Mouse (Mus musculus) forebrain, embryonic 14.5 days (tissue): ENCODE measurements around the gene Inpp5a. TPM values are rescaled to one million over a fixed set of nuclear protein-coding genes. Genes with fewer than 3 reads are reported as not detected.
A peak's percentile ranks its signal among the peaks of the same experiment; 100 is the strongest.

Source experiments
- ATAC-seq: fragments of 200-750 bp; cut with Nextera tagmentation; 2 replicates; pipeline ENCODE4 v1.8.0; 2017; ENCODE audit warnings: mild to moderate bottlenecking, moderate library complexity
- DNase-seq: peaks from one replicate; pipeline ENCODE4 v3.0.0-alpha.2; 2015; ENCODE audit warnings: low spot score
- H3K27ac ChIP-seq: fragments of 300-500 bp; sonication (generic); 2 replicates; pipeline ENCODE4 v1.5.1; 2014; ENCODE audit warnings: low read depth, mild to moderate bottlenecking, control low read depth, low read length, moderate library complexity
- H3K27me3 ChIP-seq: fragments of 300-500 bp; sonication (generic); replicated peaks from 2 replicates; pipeline ENCODE4 v1.6.1; 2014; ENCODE audit warnings: low read length, control low read depth, mixed read lengths; ENCODE audit not compliant: control insufficient read depth, insufficient read depth
- H3K36me3 ChIP-seq: fragments of 300-500 bp; sonication (generic); 2 replicates; pipeline ENCODE4 v1.6.1; 2014; ENCODE audit warnings: low read length, control low read depth; ENCODE audit not compliant: control insufficient read depth, insufficient read depth
- H3K4me1 ChIP-seq: fragments of 300-500 bp; sonication (generic); 2 replicates; pipeline ENCODE4 v1.6.1; 2014; ENCODE audit warnings: antibody characterized with exemption, low read length, control low read depth; ENCODE audit not compliant: control insufficient read depth, insufficient read depth
- H3K4me2 ChIP-seq: fragments of 300-500 bp; sonication (generic); 2 replicates; pipeline ENCODE4 v1.6.1; 2014; ENCODE audit warnings: mild to moderate bottlenecking, control low read depth, low read length
- H3K4me3 ChIP-seq: fragments of 300-500 bp; sonication (generic); 2 replicates; pipeline ENCODE4 v1.5.1; 2014; ENCODE audit warnings: low read depth, low read length, control low read depth
- H3K9ac ChIP-seq: fragments of 300-500 bp; sonication (generic); 2 replicates; pipeline ENCODE4 v1.6.1; 2014; ENCODE audit warnings: mild to moderate bottlenecking, low read length, control low read depth, moderate library complexity
- H3K9me3 ChIP-seq: fragments of 300-500 bp; sonication (generic); replicated peaks from 2 replicates; pipeline ENCODE4 v1.6.1; 2016; ENCODE audit warnings: low read length, control low read depth, mixed read lengths; ENCODE audit not compliant: control insufficient read depth
- WGBS: fragments of 180-500 bp; shearing (Covaris S2); extraction: QIAGEN DNeasy Blood & Tissue Kit; methylation state at CpG from one replicate; pipeline ENCODE4 v1.1.7; 2014; 5-methylcytosine and 5-hydroxymethylcytosine counted together
- polyA plus RNA-seq: library from polyadenylated mRNA; unstranded; fragments of >200 nt; fragmentation: Nextera tagmentation; extraction: Ambion mirVana; gene quantifications from 2 replicates; pipeline ENCODE4 v1.2.1, GENCODE M21; 2014

Gene Inpp5a
- polyA plus RNA-seq, 1 experiment from 2014 or later, result 13.0 TPM

- Histone ChIP-seq H3K27ac (no peak overlapping the region), H3K27me3 (no peaks in the 10 kb centered on the region), H3K36me3 (no peaks in the 10 kb centered on the region), H3K4me1 (peaks cover 3% of the 10 kb centered on the region; the same call in 1 of the 2 replicates), H3K9me3 (no peaks in the 10 kb centered on the region), H3K4me3 (no peak overlapping the region), H3K4me2 (no peak overlapping the region), H3K9ac (no peak overlapping the region)
- ATAC-seq, result no peak
- DNase-seq, result no peak
- WGBS, result 81% methylated on average over 6 of the region's 6 CpGs
Observed at GRCm38 (mm10) chr7:139439922-139440895, 51.3 kb downstream of the Inpp5a start.

GRCm38 (mm10) chr7:139441022-139441421 lies 52.1 kb downstream of the Inpp5a start:
- no peak overlapping the region for H3K27ac ChIP-seq
- WGBS, result 29% methylated on average over 5 of the region's 5 CpGs

GRCm38 (mm10) chr7:139441761-139442211 lies 52.9 kb downstream of the Inpp5a start:
- DNase-seq, result no peak
- H3K9me3 ChIP-seq, result no peaks in the 10 kb centered on the region
- no peak overlapping the region for H3K27ac ChIP-seq
- H3K36me3 ChIP-seq, result no peaks in the 10 kb centered on the region
- H3K4me3 ChIP-seq, result no peak overlapping the region
- WGBS, result 86% methylated on average over 10 of the region's 10 CpGs
- peaks cover 3% of the 10 kb centered on the region; the same call in 1 of the 2 replicates for H3K4me1 ChIP-seq
- no peaks in the 10 kb centered on the region for H3K27me3 ChIP-seq
- H3K4me2 ChIP-seq, result no peak overlapping the region
- no peak for ATAC-seq
- H3K9ac ChIP-seq, result no peak overlapping the region

More at GRCm38 (mm10) chr7:139441022-139441421, 52.1 kb downstream of the Inpp5a start:
- Histone ChIP-seq H3K27me3 (no peaks in the 10 kb centered on the region), H3K4me1 (peaks cover 3% of the 10 kb centered on the region; the same call in 1 of the 2 replicates), H3K9ac (no peak overlapping the region), H3K9me3 (no peaks in the 10 kb centered on the region), H3K4me3 (no peak overlapping the region), H3K36me3 (no peaks in the 10 kb centered on the region), H3K4me2 (no peak overlapping the region)
- no peak for ATAC-seq
- DNase-seq, result peak; percentile 20

- H3K4me1 ChIP-seq, result peaks cover 3% of the 10 kb centered on the region; the same call in 1 of the 2 replicates
- no peak for DNase-seq
- H3K4me3 ChIP-seq, result no peak overlapping the region
- no peaks in the 10 kb centered on the region for H3K27me3 ChIP-seq
- no peak overlapping the region for H3K4me2 ChIP-seq
- no peak for ATAC-seq
- H3K9me3 ChIP-seq, result no peaks in the 10 kb centered on the region
- no peak overlapping the region for H3K9ac ChIP-seq
- no peak overlapping the region for H3K27ac ChIP-seq
- H3K36me3 ChIP-seq, result no peaks in the 10 kb centered on the region
- 80% methylated on average over 8 of the region's 8 CpGs for WGBS
Observed at GRCm38 (mm10) chr7:139445621-139446020, 56.7 kb downstream of the Inpp5a start.

GRCm38 (mm10) chr7:139447381-139447780 lies 58.5 kb downstream of the Inpp5a start:
- no peak for ATAC-seq

GRCm38 (mm10) chr7:139450186-139450998 lies 61.5 kb downstream of the Inpp5a start:
- DNase-seq (no peak), ATAC-seq (no peak)
- 87% methylated on average over 16 of the region's 16 CpGs for WGBS
- no peak overlapping the region for H3K4me2 ChIP-seq
- no peak overlapping the region for H3K4me3 ChIP-seq
- no peaks in the 10 kb centered on the region for H3K9me3 ChIP-seq
- no peaks in the 10 kb centered on the region for H3K36me3 ChIP-seq
- H3K27ac ChIP-seq, result no peak overlapping the region
- H3K9ac ChIP-seq, result no peak overlapping the region
- no peaks in the 10 kb centered on the region for H3K27me3 ChIP-seq
- H3K4me1 ChIP-seq, result no peaks in the 10 kb centered on the region

More at GRCm38 (mm10) chr7:139447381-139447780, 58.5 kb downstream of the Inpp5a start:
- H3K4me1 ChIP-seq, result no peaks in the 10 kb centered on the region
- no peaks in the 10 kb centered on the region for H3K27me3 ChIP-seq
- 81% methylated on average over 3 of the region's 3 CpGs for WGBS
- H3K4me3 ChIP-seq, result no peak overlapping the region
- no peaks in the 10 kb centered on the region for H3K36me3 ChIP-seq
- H3K4me2 ChIP-seq, result no peak overlapping the region
- no peak for DNase-seq
- no peaks in the 10 kb centered on the region for H3K9me3 ChIP-seq
- H3K9ac ChIP-seq, result no peak overlapping the region
- H3K27ac ChIP-seq, result no peak overlapping the region

- H3K9me3 ChIP-seq, result no peaks in the 10 kb centered on the region
- no peak overlapping the region for H3K9ac ChIP-seq
- H3K4me2 ChIP-seq, result no peak overlapping the region
- no peaks in the 10 kb centered on the region for H3K4me1 ChIP-seq
- ATAC-seq (no peak), DNase-seq (no peak)
- H3K27me3 ChIP-seq, result no peaks in the 10 kb centered on the region
- H3K36me3 ChIP-seq, result no peaks in the 10 kb centered on the region
- H3K27ac ChIP-seq, result no peak overlapping the region
- no peak overlapping the region for H3K4me3 ChIP-seq
- WGBS, result 89% methylated on average over 5 of the region's 5 CpGs
Observed at GRCm38 (mm10) chr7:139451711-139452110, 62.8 kb downstream of the Inpp5a start.

- no peaks in the 10 kb centered on the region for H3K27me3 ChIP-seq
- H3K4me1 ChIP-seq, result no peaks in the 10 kb centered on the region
- no peaks in the 10 kb centered on the region for H3K36me3 ChIP-seq
- no peak overlapping the region for H3K4me2 ChIP-seq
- 74% methylated on average over 2 of the region's 2 CpGs for WGBS
- DNase-seq, result no peak
- no peak for ATAC-seq
- H3K9me3 ChIP-seq, result no peaks in the 10 kb centered on the region
- no peak overlapping the region for H3K27ac ChIP-seq
- H3K9ac ChIP-seq, result no peak overlapping the region
- H3K4me3 ChIP-seq, result no peak overlapping the region
Observed at GRCm38 (mm10) chr7:139452199-139452598, 63.3 kb downstream of the Inpp5a start.
